Mouse (Mus musculus) c-Kit-positive CD71-positive TER-119-negative erythroid progenitor cells, embryonic 14.5 days (primary cell): ENCODE measurements around the gene Sat2.

Experiments used
- DNase-seq: peaks from one replicate; pipeline ENCODE4 v3.0.0-alpha.2; 2013; ENCODE audit warnings: low read depth

Gene Sat2

GRCm38 (mm10) chr11:69632284-69633089, 10.7 kb downstream of the Sat2 start, which contains the start of gene Fxr2:
Fxr2 (plus strand) TSS chr11:69632990.
- DNase-seq: peak; percentile 100

GRCm38 (mm10) chr11:69633128-69633866, 11.5 kb downstream of the Sat2 start:
- no peak for DNase-seq

- no peak for DNase-seq
Observed at GRCm38 (mm10) chr11:69635471-69635870, 13.6 kb downstream of the Sat2 start.

GRCm38 (mm10) chr11:69645860-69646259, 24.0 kb downstream of the Sat2 start:
- no peak for DNase-seq

- no peak for DNase-seq
Observed at GRCm38 (mm10) chr11:69653399-69653798, 31.6 kb downstream of the Sat2 start.

- no peak for DNase-seq
Observed at GRCm38 (mm10) chr11:69654760-69655159, 32.9 kb downstream of the Sat2 start.

GRCm38 (mm10) chr11:69655264-69656064, 33.6 kb downstream of the Sat2 start, which contains the start of gene Sox15:
Sox15 (plus strand) TSS chr11:69655314.
- no peak for DNase-seq

GRCm38 (mm10) chr11:69656065-69656455, 34.2 kb downstream of the Sat2 start:
- no peak for DNase-seq

- DNase-seq: no peak
Observed at GRCm38 (mm10) chr11:69656617-69657461, 35.0 kb downstream of the Sat2 start.

GRCm38 (mm10) chr11:69657462-69657881, 35.6 kb downstream of the Sat2 start:
- DNase-seq: no peak

- DNase-seq: no peak
Observed at GRCm38 (mm10) chr11:69661221-69661881, 39.5 kb downstream of the Sat2 start.

GRCm38 (mm10) chr11:69662213-69662966, 40.6 kb downstream of the Sat2 start, which contains the start of gene Mpdu1:
Mpdu1 (minus strand) TSS chr11:69662642.
- peak; percentile 86 for DNase-seq

GRCm38 (mm10) chr11:69662967-69663671, 41.3 kb downstream of the Sat2 start:
- no peak for DNase-seq

- no peak for DNase-seq
Observed at GRCm38 (mm10) chr11:69663795-69664194, 42.0 kb downstream of the Sat2 start.

GRCm38 (mm10) chr11:69664841-69665240, 43.0 kb downstream of the Sat2 start:
- DNase-seq: no peak

- no peak for DNase-seq
Observed at GRCm38 (mm10) chr11:69665457-69665960, 43.7 kb downstream of the Sat2 start.

- DNase-seq: peak; percentile 76
Observed at GRCm38 (mm10) chr11:69665961-69666664, 44.3 kb downstream of the Sat2 start, which contains the start of gene Cd68. Cd68 (minus strand) TSS chr11:69666153.

- DNase-seq: no peak
Observed at GRCm38 (mm10) chr11:69666665-69667005, 44.8 kb downstream of the Sat2 start.
